Mouse (Mus musculus) Patski (cell line): ENCODE data around the gene 4930572O03Rik. TPM values are rescaled to one million over a fixed set of nuclear protein-coding genes. Genes with fewer than 3 reads are reported as not detected.

ENCODE experiments used
- polyA plus RNA-seq: library from polyadenylated mRNA; unstranded; gene quantifications from one replicate; pipeline ENCODE4 v1.2.3, GENCODE M21; 2021

The 4930572O03Rik gene
- polyA plus RNA-seq, 1 experiment from 2014 or later = not detected

Other genes starting within 250 kb of the 4930572O03Rik start
- not detected for gene Gm21149, start 180.5 kb downstream of the 4930572O03Rik start, polyA plus RNA-seq
- not detected for gene Gm21190, start 127.8 kb downstream of the 4930572O03Rik start, polyA plus RNA-seq
- gene Gm21083, start 79.7 kb downstream of the 4930572O03Rik start, polyA plus RNA-seq = not detected
- gene Speer4d, start 38.0 kb downstream of the 4930572O03Rik start, polyA plus RNA-seq = not detected
- gene Speer4c, start 57.2 kb upstream of the 4930572O03Rik start, polyA plus RNA-seq = not detected